Mouse (Mus musculus) frontal cortex, postnatal 14 days (tissue): Measurements from ENCODE around the gene Ankrd10.
A peak's percentile ranks its signal among the peaks of the same experiment; 100 is the strongest.
"Not testable (repeated sequence)": the region's sequence is repeated elsewhere in the genome, so short reads cannot be mapped to it uniquely, and the experiment has no call there.

ENCODE experiments used
- DNase-seq, 2 experiments: peaks; one replicate each; pipeline ENCODE4 v3.0.0; 2022; ENCODE audit warnings: low spot score in 2 of 2

Ankrd10 gene

GRCm38 (mm10) chr8:11614126-11614835 lies 21.3 kb downstream of the Ankrd10 start:
- no peak for DNase-seq

- DNase-seq, result no peak
These were observed 26.7 kb downstream of the Ankrd10 start for GRCm38 (mm10) chr8:11608848-11609247.

GRCm38 (mm10) chr8:11602006-11602680 lies 33.4 kb downstream of the Ankrd10 start:
- DNase-seq, result peak; percentile 17 to 44

DNA sequence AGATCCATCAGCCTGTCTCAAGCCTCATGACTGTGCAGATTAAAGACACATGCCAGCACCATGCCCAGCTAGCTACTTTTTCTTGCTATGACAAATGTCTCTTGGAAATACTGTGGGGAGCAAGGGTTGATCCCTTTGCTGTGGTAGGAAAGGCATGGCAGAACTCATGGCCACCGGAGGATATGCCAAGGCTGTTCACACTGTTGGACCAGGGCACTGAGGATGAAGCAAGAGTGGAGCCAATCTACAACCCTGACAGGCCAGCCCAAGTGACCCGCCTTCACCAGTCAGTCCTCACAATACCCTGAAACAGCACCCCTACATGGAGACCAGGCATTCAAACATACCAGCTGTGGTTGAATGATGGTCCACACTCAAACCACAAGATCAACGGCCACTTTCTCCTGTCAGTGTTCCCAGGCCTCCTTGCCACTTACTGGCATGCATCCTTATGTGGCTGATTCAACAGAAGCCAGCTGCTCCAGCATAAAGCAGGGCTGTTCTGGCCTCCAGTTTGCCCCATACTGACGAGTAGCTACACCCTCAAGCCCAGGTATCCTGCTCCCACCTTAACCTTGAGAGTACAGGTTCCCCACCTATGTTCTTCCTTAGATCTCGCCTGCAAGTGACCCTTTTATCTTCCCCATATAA lies 35.1 kb downstream of the Ankrd10 start:
- DNase-seq, result no peak

- DNase-seq, result no peak
These were observed 42.2 kb downstream of the Ankrd10 start for GRCm38 (mm10) chr8:11593222-11593884.

- no peak for DNase-seq
These were observed 43.3 kb downstream of the Ankrd10 start for GRCm38 (mm10) chr8:11592296-11592695.

- no peak for DNase-seq
These were observed 43.7 kb downstream of the Ankrd10 start for GRCm38 (mm10) chr8:11591837-11592236.

GRCm38 (mm10) chr8:11586374-11586745 lies 49.2 kb downstream of the Ankrd10 start:
- no peak for DNase-seq

GRCm38 (mm10) chr8:11585513-11586373 lies 49.8 kb downstream of the Ankrd10 start:
- no peak for DNase-seq

DNA sequence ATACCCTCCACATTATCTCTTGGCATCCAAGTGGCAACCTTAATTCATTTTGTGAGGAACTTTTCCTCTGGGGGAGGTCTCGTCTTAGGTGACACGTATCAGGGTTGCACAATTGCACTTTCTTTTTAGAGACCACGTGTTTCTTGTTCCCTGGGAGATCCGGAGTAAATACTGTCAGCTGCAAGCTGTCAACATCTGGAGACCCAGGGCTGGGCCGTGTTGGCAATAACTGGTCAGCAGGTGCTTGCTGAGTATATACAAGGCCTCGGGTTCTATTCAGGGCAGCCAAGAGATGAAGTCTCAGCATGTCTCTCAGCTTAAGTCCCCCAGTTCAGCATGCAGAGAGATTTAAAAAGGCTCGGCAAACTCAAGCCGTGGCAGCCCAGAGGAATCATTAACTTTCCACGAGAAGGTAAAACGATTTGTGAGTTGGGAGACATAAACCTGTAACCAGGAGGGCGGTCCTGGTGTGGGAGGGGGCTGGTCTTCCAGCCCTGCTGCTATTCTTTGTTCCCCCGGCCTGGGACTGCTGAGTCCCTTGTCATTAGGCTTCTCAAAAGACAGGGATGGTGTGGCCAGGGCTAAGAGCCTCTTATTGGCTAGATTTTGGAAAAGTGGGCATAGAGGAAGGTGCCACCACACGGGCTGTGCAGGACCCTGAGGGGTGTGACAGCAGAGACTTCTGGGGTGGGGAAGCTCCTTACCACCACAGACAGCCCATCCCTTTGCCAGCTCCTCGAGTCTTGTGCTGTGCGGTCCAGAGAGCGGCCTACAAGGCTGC lies 59.8 kb downstream of the Ankrd10 start:
- no peak for DNase-seq

DNA sequence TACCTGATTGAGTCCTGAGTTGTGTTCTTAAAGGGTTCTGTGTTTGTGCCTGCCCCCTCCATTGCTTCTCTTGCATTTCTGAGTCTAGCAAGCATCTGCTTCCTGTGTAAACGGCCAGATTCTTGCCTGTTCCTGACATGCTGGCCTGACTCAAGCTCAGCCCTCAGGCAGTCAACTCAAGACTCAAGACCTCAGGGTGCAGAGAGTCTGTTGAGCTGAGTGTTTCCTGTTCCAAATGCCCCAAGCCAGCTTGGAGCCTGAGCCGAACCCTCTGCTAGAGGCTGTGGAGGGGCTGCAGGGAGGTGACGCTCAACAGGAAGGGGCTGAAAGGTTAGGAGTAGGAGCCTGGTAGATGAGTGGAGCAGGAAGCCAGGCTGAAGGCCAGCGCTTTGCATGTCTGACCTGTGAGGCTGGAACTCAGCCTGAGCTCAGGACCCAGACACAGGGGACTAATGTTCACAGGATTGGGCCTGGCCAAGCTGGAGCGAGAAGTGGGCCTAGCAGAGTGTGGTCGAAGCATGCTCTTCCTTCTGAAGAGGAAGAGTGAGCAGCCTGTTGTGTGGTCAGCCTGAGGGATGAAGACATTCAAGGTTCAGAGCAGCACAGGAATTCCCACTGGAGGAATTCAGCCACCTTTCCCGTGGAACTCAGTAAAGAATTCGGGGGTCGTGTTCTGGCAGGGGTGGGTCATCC lies 60.5 kb downstream of the Ankrd10 start:
- DNase-seq, result no peak

- no peak for DNase-seq
These were observed 63.1 kb downstream of the Ankrd10 start for GRCm38 (mm10) chr8:11572428-11572827.

DNA sequence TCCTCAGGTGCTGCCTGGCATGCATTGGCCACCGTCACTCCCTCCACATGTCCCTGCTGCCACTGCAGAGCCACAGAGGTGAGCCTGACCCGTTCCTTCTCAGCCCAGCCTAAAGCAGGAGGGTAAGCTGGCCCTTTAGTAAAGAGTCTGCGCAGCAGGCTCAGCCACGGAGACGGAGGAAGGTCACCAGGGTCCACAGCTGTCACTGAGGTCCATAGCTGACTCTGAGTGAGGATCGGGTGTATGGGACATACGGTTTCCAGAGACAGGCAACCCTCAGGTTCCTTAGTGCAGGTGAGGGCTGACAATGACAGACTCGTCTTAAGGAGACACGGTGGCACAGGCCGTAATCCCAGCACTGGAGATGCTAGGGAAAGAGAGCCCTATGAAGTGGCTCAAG lies 63.6 kb downstream of the Ankrd10 start:
- DNase-seq, result no peak

- no peak for DNase-seq
These were observed 64.8 kb downstream of the Ankrd10 start for GRCm38 (mm10) chr8:11570742-11571141.

DNA sequence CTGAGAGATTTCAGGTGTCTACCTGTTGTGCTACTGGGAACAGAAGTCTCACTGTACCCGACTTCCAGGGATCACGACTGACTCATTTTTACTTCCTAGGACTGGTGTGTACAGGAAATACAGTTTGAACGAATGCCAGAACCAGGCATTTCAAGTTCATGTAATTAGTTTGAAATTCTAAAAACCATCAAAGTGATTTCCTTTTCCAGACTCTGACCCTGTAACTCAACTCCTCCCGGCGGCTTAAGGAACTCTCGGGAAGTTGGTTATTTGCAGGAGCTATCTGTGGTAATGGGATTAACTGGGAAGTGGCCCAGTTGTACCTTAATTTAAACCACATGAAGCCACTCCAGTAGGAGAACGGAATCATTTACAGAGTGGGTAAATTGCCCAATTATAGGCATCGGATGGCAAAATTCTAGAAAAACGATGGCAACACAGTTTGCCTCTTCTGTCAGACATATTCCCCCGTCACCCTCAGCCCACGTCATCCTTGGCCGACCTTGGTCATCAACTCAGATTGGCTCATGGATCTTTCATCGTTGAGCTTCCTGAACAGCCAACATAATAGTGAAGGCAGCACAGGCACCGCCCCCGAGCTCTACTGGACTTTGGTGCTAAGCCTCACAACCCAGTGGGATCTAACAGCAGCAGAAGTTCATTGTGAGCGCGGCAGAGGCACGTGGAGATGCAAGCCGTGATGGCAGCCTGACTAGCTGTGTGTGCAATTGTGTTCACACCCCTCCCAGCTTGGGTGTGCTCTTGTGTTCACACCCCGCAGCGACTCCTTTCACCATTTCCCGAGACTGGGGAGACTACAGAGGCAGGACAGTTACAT lies 66.1 kb downstream of the Ankrd10 start:
- no peak for DNase-seq

DNA sequence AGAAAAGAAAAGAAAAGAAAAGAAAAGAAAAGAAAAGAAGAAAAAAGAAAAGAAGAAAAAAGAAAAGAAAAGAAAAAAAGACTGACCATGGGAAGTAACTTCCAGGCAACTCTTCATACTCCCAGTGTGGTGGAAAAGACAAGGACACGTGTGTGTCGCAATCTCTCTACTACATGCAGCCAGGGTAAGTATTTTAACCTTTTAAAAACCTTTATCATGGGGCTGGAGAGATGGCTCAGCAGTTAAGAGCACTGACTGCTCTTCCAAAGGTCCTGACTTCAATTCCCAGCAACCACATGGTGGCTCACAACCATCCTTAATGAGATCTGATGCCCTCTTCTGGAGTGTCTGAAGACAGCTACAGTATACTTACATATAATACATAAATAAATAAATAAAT lies 67.4 kb downstream of the Ankrd10 start:
- not testable (repeated sequence) for DNase-seq

- no peak for DNase-seq
These were observed 70.8 kb downstream of the Ankrd10 start for GRCm38 (mm10) chr8:11564721-11565120.

- no peak for DNase-seq
These were observed 71.3 kb downstream of the Ankrd10 start for GRCm38 (mm10) chr8:11564236-11564635.
